Mouse (Mus musculus) midbrain, embryonic 14.5 days (tissue): ENCODE measurements around the gene Prkar1a. TPM values are rescaled to one million over a fixed set of nuclear protein-coding genes. Genes with fewer than 3 reads are reported as not detected.
"Not testable (repeated sequence)": the region's sequence is repeated elsewhere in the genome, so short reads cannot be mapped to it uniquely, and the experiment has no call there.

Experiments used
- ATAC-seq: fragments of 200-750 bp; cut with Nextera tagmentation; 2 replicates; pipeline ENCODE4 v1.8.0; 2017; ENCODE audit warnings: moderate number of reproducible peaks, moderate library complexity; ENCODE audit not compliant: low FRiP score, low TSS enrichment
- DNase-seq: peaks from one replicate; pipeline ENCODE4 v3.0.0-alpha.2; 2015
- H3K27ac ChIP-seq: fragments of 300-500 bp; sonication (generic); replicated peaks from 2 replicates; pipeline ENCODE4 v1.5.1; 2014; ENCODE audit warnings: mild to moderate bottlenecking, low read depth, low read length, moderate library complexity
- H3K27me3 ChIP-seq: fragments of 300-500 bp; sonication (generic); 2 replicates; pipeline ENCODE4 v1.6.1; 2014; ENCODE audit warnings: low read length, control low read depth, mixed read lengths; ENCODE audit not compliant: control insufficient read depth, insufficient read depth
- H3K36me3 ChIP-seq: fragments of 300-500 bp; sonication (generic); 2 replicates; pipeline ENCODE4 v1.6.1; 2014; ENCODE audit warnings: low read length, control low read depth; ENCODE audit not compliant: control insufficient read depth, insufficient read depth
- H3K4me1 ChIP-seq: fragments of 300-500 bp; sonication (generic); 2 replicates; pipeline ENCODE4 v1.6.1; 2014; ENCODE audit warnings: mild to moderate bottlenecking, antibody characterized with exemption, low read length, control low read depth; ENCODE audit not compliant: control insufficient read depth, insufficient read depth
- H3K4me2 ChIP-seq: fragments of 300-500 bp; sonication (generic); 2 replicates; pipeline ENCODE4 v1.6.1; 2014; ENCODE audit warnings: mild to moderate bottlenecking, low read length, moderate library complexity
- H3K4me3 ChIP-seq: fragments of 300-500 bp; sonication (generic); replicated peaks from 2 replicates; pipeline ENCODE4 v1.5.1; 2014; ENCODE audit warnings: low read depth, low read length
- H3K9ac ChIP-seq: fragments of 300-500 bp; sonication (generic); replicated peaks from 2 replicates; pipeline ENCODE4 v1.6.1; 2014; ENCODE audit warnings: mild to moderate bottlenecking, low read length, moderate library complexity
- H3K9me3 ChIP-seq: fragments of 300-500 bp; sonication (generic); 2 replicates; pipeline ENCODE4 v1.6.1; 2016; ENCODE audit warnings: low read length, control low read depth, mixed read lengths; ENCODE audit not compliant: control insufficient read depth
- WGBS: fragments of 180-500 bp; shearing (Covaris S2); extraction: QIAGEN DNeasy Blood & Tissue Kit; methylation state at CpG from one replicate; pipeline ENCODE4 v1.1.7; 2014; 5-methylcytosine and 5-hydroxymethylcytosine counted together
- polyA plus RNA-seq: library from polyadenylated mRNA; unstranded; fragments of >200 nt; fragmentation: Nextera tagmentation; extraction: Ambion mirVana; gene quantifications from 2 replicates; pipeline ENCODE4 v1.2.1, GENCODE M21; 2014

Prkar1a gene
- polyA plus RNA-seq, 1 experiment from 2014 or later = 582 TPM

DNA sequence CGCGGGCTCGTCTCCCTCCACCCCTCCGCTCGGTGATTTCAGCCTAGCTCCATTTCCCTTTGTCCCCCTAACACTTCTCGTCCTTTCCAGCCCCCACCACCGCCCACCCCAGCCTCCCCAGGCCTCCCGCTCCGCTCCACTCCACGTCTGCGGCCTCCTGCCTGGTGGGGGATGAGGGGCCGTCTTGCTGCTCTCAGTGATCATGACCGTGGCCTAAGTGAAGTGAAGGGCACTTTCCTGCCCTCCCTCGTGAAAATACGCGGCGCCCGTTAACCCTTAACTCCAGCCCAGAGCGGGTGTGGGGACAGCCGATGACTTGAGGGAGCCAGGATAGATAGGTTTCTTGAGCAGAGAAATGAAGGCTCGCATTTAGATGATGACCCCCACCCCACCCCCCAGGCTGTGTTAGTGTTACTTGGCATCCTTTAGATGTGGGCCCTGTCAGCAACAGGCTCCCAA lies 2.4 kb downstream of the Prkar1a start:
- peak overlapping the region; percentile 93 for H3K9ac ChIP-seq
- H3K36me3 ChIP-seq = peaks cover 31% of the 10 kb centered on the region
- no peaks in the 10 kb centered on the region for H3K27me3 ChIP-seq
- peaks cover 33% of the 10 kb centered on the region for H3K4me1 ChIP-seq
- no peak for DNase-seq
- 1% methylated on average over 21 of the region's 21 CpGs for WGBS
- no peak for ATAC-seq
- no peaks in the 10 kb centered on the region for H3K9me3 ChIP-seq
- H3K27ac ChIP-seq = peak overlapping the region; percentile 98
- H3K4me2 ChIP-seq = peak overlapping the region; percentile 65
- H3K4me3 ChIP-seq = peak overlapping the region; percentile 98

DNA sequence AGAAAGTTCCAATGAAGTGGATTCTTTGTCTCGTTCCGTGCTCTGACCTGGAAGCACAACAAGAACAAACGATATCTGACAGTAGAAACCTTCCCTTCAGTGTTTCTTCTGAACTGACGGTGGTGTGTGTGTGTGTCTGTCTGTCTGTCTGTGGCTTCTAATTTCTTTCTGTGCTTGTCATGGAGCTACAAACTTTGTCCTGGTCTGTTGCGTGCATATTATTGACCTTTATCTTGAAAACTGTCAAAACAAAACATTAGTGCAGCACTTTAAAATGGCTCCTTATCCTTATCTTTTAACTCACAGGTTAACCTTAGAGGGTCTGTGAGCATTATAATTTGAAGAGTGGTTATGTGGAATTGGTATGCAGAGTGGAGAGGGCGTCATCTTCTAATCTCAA lies 3.3 kb downstream of the Prkar1a start:
- H3K27me3 ChIP-seq = no peaks in the 10 kb centered on the region
- peaks cover 37% of the 10 kb centered on the region for H3K36me3 ChIP-seq
- ATAC-seq = no peak
- no peak overlapping the region for H3K27ac ChIP-seq
- H3K4me2 ChIP-seq = peak overlapping the region; percentile 65
- peak overlapping the region; percentile 93 for H3K9ac ChIP-seq
- WGBS = 65% methylated on average over 6 of the region's 6 CpGs
- DNase-seq = no peak
- H3K4me1 ChIP-seq = peaks cover 33% of the 10 kb centered on the region
- H3K4me3 ChIP-seq = peak overlapping the region; percentile 98
- no peaks in the 10 kb centered on the region for H3K9me3 ChIP-seq

DNA sequence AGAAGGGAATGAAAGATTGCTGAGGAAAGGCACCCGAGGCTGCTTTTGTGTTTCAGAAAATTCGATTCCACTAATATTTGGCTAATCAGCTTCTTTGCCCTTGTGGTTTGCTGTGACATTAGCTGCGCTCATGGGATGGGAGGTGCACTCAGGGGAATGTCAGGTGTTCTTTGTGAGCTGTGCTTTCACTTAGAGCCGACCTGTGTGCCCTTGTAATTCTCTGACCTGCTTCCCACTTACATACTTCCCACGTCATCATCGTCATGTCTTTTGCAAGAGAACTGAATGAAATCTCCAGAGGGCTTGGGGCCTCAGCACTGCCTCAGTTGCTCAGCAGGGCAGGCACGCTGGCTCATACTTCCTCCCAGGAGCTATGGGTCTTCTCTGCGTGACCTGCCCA lies 4.0 kb downstream of the Prkar1a start:
- Histone ChIP-seq H3K27ac (peak overlapping the region; percentile 32; the same call in 1 of the 2 replicates), H3K36me3 (peaks cover 37% of the 10 kb centered on the region), H3K4me3 (peak overlapping the region; percentile 17; the same call in 1 of the 2 replicates), H3K4me1 (peaks cover 32% of the 10 kb centered on the region), H3K27me3 (no peaks in the 10 kb centered on the region), H3K9ac (peak overlapping the region; percentile 40), H3K4me2 (peak overlapping the region; percentile 65), H3K9me3 (no peaks in the 10 kb centered on the region)
- DNase-seq = no peak
- no peak for ATAC-seq
- 73% methylated on average over 8 of the region's 8 CpGs for WGBS

DNA sequence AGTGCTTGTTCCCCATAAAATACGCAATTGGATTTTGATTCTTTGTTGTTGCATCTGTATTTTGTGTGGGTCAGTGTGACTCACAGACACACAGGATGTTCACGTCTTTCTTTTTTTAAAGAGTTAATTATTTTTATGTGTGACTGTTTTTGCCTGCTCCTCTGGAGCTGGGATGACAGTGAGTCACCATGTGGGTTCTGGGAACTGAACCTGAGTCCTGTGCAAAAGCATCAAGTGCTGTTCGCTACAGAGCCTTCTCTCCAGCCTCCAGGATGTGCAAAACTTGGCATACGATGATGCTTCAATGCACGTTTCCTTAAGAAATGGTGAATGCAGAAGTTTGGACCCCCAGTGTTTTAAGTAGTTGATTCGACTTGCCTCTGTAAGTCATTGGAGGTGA lies 5.4 kb downstream of the Prkar1a start:
- 90% methylated on average over 6 of the region's 6 CpGs for WGBS
- Histone ChIP-seq H3K4me3 (no peak overlapping the region), H3K27ac (no peak overlapping the region), H3K9ac (no peak overlapping the region), H3K27me3 (no peaks in the 10 kb centered on the region), H3K9me3 (no peaks in the 10 kb centered on the region), H3K36me3 (peaks cover 41% of the 10 kb centered on the region), H3K4me1 (peaks cover 21% of the 10 kb centered on the region), H3K4me2 (no peak overlapping the region)
- ATAC-seq (no peak), DNase-seq (no peak)

DNA sequence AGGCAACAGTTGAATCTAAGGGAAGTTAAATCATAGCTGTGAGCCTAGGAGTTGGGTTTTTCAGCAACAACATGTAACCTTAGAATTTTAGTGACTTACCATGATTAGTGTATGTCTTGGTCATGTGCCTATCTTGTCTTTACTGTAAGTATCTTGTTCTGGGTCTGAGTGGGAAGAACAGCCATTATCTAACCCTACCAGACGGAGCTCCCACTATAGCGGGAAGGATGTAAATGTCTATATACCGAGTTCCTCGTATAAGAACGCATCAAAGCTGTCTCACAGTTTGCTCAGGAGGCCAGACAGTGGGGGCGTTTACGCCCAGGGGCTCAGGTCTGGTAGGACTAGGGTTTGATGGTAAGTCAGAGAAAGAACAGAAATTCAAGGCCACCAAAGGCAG lies 7.0 kb downstream of the Prkar1a start:
- peaks cover 21% of the 10 kb centered on the region for H3K4me1 ChIP-seq
- no peak overlapping the region for H3K4me2 ChIP-seq
- H3K27me3 ChIP-seq = no peaks in the 10 kb centered on the region
- H3K9me3 ChIP-seq = no peaks in the 10 kb centered on the region
- DNase-seq = no peak
- no peak for ATAC-seq
- no peak overlapping the region for H3K27ac ChIP-seq
- H3K36me3 ChIP-seq = peaks cover 58% of the 10 kb centered on the region
- 94% methylated on average over 7 of the region's 7 CpGs for WGBS
- H3K9ac ChIP-seq = no peak overlapping the region
- no peak overlapping the region for H3K4me3 ChIP-seq

DNA sequence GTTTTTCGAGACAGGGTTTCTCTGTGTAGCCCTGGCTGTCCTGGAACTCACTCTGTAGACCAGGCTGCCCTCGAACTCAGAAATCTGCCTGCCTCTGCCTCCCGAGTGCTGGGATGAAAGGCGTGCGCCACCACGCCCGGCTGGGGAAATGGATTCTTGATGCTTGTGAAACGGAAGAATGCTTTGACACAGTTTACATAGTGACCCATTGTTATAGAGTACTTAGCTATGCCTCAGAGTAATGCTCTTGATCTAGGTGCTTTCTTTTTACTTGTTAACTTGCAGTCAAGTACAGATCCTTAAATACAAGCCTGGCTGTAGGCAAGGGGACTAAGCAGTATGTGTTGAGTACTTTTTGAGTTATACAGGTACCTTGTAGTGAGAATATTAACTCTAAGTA lies 11.3 kb downstream of the Prkar1a start:
- H3K4me2 ChIP-seq, DNase-seq, H3K9me3 ChIP-seq, H3K4me3 ChIP-seq, H3K4me1 ChIP-seq, H3K27ac ChIP-seq, H3K9ac ChIP-seq, H3K27me3 ChIP-seq, ATAC-seq: not testable (repeated sequence)
- H3K36me3 ChIP-seq = peaks cover 78% of the 10 kb centered on the region
- 94% methylated on average over 8 of the region's 8 CpGs for WGBS

DNA sequence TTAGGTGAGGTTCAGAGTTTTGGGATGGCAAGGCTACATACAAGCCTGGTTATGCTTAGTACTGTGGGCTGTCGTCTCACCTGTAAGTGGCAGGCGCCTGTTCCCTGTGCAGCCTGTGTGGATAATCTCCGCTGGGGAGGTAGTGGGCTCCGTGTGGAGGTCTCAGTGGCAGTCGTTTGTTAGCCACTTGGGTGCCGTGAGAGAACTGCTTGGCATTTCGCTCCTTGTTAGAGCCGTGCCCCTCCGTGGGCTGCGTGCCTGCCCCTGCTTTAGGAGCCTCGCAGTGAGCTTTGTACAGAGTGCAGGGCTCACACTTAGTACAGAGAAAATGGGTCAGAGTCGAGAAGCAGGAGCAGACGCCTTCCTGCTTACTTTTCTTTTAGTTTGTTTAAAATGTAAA lies 15.1 kb downstream of the Prkar1a start:
- Histone ChIP-seq H3K4me3 (no peak overlapping the region), H3K9ac (no peak overlapping the region), H3K4me1 (no peaks in the 10 kb centered on the region), H3K9me3 (no peaks in the 10 kb centered on the region), H3K27ac (no peak overlapping the region), H3K27me3 (no peaks in the 10 kb centered on the region), H3K4me2 (no peak overlapping the region), H3K36me3 (peaks cover 92% of the 10 kb centered on the region)
- WGBS = 94% methylated on average over 13 of the region's 13 CpGs
- ATAC-seq (no peak), DNase-seq (no peak)

DNA sequence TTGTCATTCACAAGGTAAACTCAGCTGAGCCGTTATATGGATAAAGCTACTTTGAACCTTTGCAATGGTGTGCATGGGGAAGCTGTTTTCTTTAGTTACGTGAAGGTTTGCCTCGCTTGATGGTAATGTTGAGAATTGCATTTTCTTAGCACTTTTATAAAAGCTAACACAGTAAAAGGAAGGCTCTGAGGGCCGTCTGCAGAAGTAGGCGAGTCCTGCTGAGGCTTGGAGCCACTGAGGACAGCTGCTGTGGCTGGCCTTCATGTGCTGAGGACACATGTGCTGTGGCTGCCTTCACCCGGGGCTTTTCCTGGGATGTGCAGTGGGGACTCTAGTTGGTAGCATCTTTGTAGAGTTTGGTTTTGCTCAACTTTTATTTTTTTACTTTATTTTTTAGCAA lies 16.2 kb downstream of the Prkar1a start:
- no peak overlapping the region for H3K4me2 ChIP-seq
- H3K4me3 ChIP-seq = no peak overlapping the region
- H3K9ac ChIP-seq = no peak overlapping the region
- WGBS = 86% methylated on average over 6 of the region's 6 CpGs
- ATAC-seq = no peak
- DNase-seq = no peak
- H3K36me3 ChIP-seq = peaks cover 91% of the 10 kb centered on the region
- no peak overlapping the region for H3K27ac ChIP-seq
- no peaks in the 10 kb centered on the region for H3K9me3 ChIP-seq
- H3K4me1 ChIP-seq = no peaks in the 10 kb centered on the region
- H3K27me3 ChIP-seq = no peaks in the 10 kb centered on the region

DNA sequence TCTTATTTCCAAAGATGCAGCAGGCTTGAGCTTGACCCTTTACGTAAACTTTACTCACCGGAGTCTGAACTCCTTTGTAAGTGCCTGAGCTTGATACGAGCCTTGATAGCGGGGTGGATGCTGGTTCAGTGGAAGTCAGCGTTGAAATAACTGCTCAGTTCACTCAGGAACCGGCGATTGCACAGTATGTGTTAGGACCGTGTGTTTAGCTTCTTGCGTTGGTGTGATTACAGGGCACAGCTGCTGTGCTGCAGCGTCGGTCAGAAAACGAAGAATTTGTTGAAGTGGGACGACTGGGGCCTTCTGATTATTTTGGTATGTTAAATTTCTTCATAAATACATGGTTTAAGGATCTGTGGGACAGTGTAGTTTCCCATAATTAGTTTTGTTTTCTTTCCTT lies 17.2 kb downstream of the Prkar1a start:
- H3K27ac ChIP-seq = no peak overlapping the region
- H3K36me3 ChIP-seq = peaks cover 85% of the 10 kb centered on the region
- DNase-seq = no peak
- no peaks in the 10 kb centered on the region for H3K27me3 ChIP-seq
- no peaks in the 10 kb centered on the region for H3K4me1 ChIP-seq
- 97% methylated on average over 13 of the region's 13 CpGs for WGBS
- no peak overlapping the region for H3K4me3 ChIP-seq
- no peak for ATAC-seq
- no peak overlapping the region for H3K9ac ChIP-seq
- no peaks in the 10 kb centered on the region for H3K9me3 ChIP-seq
- no peak overlapping the region for H3K4me2 ChIP-seq
